Mouse (Mus musculus) layer of hippocampus, adult 8-10 months (tissue): ENCODE measurements around the gene Garnl3. TPM values are rescaled to one million over a fixed set of nuclear protein-coding genes. Genes with fewer than 3 reads are reported as not detected.

Source experiments
- DNase-seq, 2 experiments: peaks; one replicate each; pipeline ENCODE4 v3.0.0; 2022; ENCODE audit warnings: low spot score in 2 of 2
- total RNA-seq, 4 experiments: library from RNA; stranded (reverse); gene quantifications; 2 replicates each; pipeline ENCODE4 v1.2.4; 2022

Garnl3 gene
- total RNA-seq, 4 experiments from 2014 or later = 36.0 to 49.4 (median 43.5) TPM

DNA sequence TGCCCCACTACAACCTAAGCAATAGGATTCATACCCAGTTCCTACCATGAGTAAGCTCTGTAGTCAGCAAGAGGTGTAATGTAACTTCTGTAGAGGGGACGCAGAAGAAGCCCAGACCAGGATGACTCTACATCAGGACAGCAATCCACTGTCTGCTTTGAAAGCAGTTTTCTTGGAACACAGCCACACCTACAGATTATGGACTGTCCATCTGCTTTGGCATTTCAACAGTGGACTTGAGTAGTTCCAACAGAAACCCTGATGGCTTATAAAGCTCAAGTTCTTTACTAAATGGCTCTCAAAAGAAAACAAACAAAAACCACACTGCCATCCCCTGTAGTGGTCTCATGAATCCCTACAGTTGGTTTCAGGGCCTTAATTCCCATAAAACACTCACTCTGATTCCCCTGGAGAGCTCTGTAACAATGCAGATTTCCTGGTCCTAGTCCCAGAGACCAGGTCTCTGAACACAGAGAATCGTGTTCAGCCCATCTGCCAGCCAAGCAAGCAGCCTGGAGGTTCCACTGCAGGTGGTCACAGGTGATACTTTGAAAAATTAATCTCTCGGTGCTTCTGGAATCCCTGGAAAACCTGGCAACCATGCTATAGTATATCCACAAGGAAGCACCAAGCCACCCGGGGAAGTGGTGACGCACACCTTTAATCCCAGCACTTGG, 42.0 kb downstream of the Garnl3 start:
- no peak for DNase-seq

DNA sequence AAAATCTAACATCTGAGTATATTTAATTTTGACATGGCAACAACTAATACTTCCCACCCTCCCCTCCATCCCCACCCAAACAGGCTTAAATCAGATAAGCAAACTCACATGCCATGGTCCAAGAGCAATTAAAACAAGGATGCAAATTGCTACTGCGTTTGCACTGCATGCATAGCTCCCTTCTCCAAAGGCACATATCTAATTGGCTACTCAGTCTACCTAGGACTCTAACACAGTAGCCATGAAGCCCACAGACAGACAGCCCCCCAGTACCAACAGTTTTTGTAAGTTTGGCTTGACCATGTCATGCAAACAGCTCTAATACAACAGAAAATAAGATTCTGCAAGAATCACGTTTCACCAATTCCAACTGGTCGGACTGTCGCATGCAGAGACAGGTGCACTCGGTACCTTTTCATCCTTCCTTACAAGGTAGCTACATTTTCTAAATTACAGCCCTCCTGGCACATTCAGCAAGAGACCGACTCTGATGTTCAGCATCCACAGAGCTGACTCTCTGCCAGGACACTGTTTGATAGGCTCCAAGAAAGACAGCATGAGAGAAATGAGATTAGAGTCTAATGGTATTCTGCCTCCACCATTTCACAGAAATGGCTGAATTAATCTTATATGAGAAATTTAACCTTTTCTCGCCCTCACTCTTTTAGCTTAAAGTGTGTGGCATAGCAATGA, 44.6 kb downstream of the Garnl3 start:
- DNase-seq = no peak

DNA sequence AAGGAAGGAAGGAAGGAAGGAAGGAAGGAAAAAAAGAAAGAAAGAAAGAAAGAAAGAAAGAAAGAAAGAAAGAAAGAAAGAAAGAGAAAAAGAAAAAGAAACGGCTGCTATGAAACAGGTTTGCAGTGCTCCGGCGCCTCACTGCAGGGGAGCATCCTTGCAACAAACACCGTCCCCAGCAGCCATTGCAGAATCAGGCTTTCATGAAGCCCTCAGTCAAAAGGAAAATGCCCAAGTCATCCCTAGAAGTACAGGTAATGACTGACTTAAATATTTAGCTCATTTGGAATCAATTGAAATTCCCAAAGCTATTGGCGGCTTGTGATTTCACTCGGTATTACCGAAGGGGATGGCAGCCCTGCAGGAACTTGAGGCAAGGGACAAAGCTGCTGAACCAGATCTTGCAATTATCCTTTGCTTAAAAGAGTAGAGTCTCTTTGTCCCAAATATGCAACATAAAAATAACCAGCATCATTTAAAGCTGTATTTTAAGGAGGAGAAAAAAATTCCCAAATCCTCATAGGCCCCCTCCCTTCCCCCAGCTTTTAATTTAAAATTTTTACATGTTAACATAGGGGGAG, 45.3 kb downstream of the Garnl3 start:
- no peak for DNase-seq

DNA sequence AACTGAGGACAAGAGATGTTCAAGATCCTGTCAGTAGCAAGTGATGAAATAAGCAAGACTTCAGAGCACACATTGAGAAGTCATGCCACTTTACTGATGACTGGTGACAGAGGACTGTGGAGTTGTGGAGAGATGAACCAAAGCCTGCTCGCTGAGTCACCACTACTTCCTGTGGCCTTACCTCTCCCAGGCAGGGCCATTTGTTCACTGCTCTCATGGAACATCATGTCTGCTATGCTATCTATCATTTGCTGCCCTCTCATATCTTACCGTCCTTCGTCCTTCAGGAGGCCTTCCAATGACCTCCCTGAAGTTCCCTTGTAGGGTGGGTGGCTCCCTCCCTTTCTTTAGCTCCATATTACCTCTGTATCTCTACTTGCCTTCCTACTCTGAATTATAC, 47.2 kb downstream of the Garnl3 start:
- no peak for DNase-seq

DNA sequence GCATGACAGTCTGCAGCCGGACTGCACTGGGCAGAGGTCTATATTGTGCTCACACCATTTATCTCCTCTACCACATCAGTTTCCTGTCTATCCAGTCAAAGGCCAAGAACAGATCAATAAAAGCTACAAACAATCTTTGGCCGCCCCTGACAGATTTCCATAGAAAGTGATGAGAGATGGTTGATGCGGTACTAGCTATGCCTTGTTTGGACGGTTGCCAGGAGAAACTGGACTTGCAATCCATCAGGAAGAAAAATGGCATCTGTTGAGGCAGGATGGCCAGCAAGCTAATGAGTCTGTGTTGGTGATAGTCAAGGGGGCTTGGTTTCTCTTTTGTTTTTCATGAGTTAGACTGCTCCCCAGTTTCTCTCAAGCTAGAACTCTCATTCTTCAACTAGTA, 51.3 kb downstream of the Garnl3 start:
- no peak for DNase-seq

DNA sequence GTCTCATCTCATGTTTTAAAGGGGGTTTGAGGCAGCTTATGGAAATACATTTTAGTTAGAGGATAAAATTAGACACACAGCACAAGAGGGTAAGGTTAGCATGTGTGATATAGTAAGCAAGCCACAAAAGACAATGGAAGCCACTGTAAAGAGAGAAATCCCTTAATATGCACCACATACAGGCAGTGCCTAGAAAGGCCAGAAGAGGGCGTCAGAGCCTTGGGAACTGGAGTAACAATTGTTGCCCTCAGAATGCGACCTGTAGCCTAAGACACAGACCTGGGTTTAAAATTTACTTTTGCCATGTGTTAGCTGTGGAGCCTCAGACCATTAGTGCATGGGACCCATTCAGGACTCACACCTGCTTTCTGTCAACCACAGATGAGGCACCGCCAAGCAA, 54.2 kb downstream of the Garnl3 start:
- peak in 1 of 2 experiments; percentile 46 for DNase-seq

DNA sequence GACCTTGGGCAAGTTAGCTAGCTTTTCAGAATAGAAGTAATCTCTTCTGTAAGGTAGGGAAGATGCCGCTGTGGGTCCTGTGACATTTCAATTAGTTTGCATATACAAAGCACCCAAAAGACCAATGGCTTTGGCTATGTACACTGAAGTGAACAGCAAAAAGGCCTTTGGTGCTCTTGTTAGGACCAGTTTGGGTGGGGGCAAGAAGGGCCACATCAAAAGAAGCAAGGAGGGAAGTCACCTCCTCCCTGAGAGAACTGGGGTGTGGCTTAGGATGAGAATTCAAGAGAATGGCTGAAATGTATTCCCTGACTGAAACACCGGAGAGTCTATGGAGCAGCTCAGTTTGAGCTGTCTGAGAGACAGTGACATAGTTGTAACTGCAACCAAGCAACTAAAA, 56.5 kb downstream of the Garnl3 start:
- no peak for DNase-seq

DNA sequence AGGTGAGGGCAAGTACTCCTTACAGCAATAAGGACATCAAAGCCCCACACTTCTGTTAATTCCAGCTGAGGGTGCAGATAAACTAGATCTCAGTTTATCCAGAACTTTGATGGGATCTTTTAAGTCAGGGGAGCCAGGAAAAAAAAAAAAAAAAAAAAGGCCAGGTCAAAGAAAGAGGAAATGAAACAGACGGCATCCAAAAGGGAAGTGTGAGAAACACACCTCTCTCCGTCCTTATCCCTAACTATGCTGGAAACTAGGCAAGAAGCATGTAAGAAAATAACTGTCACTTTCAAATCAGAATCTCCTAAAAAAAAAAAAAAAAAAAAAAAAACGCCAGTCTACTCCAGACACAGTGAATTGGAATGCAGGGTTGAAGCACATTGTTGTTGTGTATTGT, 57.3 kb downstream of the Garnl3 start:
- DNase-seq = no peak

DNA sequence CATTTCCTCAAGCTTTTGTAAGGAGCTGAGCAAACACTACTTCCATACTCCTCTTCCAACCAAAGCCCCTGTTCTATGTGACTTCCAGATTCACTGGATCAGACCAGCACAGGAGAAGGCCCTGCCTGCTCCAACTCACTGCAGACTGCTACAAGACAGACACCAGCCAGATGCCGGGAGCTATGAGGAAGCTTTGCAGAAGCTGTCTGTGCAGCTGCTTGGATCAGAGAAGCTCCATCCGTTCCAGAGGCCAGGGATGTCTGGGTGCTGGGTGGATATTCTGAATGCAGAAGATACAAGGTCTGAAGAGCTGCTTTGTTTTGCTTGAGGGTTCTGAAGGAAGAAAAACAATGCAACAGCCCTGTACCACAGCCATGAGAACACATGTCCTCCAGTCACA, 59.1 kb downstream of the Garnl3 start:
- DNase-seq = no peak

DNA sequence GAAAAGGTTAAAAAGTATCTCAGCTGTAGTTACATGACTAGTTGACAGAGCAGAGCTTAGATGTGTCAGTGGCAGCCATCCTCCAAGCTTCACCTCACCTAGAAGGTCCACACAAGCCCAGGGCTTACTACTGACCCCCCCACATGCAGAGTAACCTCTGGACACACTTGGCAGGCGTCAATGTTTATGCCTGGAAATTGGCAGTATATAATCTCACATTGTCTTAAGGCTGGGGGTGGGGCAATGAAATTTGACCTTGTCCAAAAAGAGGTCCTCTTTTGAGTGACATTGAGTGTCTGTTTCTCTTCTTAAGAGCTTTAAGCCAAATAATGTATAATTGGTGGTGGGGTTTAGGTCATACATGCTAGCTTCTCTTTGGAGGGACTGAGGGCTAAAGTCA, 65.8 kb downstream of the Garnl3 start:
- DNase-seq = no peak

DNA sequence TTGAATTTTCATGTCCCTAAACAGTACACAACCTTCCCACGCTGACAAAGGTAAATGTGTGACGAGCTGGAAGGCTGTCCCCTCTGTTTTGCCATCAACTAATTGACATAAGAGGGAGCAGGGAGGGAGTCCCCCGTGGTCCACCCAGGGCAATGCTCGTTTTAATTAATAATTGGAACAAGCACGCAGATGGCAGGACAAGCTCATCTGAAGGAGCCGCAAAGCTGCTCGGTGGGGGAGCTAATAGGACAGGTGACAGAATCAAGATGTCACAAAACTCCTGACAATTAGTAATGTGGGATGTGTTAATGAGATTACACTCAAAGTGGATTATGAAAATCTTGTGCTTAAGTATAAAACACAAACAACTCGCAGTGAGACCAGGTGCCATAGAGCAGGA, 68.7 kb downstream of the Garnl3 start:
- DNase-seq = no peak

DNA sequence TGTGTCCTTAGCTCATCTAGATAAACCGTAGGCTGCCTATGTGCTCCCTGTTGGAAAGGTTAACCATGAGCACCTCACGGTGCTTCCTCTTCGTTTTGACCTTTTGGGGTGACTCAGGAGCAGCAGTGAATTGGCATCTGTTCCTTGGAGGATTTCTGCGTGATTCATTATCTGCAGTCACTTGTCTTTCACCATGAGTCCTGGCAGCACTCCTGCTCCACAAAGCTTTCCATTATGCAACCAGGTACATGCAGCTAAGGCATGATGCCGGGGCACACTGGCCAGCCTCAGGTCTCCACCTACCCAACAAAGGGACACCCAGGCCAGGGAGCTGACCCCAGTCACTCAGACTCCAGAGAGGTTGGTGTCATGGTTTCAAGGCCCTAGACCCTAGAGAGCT, 72.5 kb downstream of the Garnl3 start:
- DNase-seq = peak in 1 of 2 experiments; percentile 48

DNA sequence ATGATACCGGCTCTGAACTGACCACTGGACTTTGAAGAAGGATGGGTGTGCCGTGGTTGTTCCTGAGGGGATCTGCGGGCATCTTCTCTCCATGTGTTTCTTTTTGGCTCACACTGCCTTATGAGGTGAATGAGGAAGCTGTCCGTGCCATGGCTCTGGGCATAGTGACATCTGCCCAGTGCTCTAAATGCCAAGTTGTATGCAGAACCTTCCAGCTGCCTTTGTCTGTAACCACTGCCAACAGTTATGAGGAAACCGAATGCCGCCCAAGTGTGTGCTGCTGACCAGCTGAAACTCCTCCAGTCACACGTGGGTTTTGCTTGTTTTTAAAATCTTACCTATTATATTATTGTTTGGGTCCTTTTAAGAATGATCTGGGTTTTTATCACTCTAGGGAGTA, 73.9 kb downstream of the Garnl3 start:
- no peak for DNase-seq

DNA sequence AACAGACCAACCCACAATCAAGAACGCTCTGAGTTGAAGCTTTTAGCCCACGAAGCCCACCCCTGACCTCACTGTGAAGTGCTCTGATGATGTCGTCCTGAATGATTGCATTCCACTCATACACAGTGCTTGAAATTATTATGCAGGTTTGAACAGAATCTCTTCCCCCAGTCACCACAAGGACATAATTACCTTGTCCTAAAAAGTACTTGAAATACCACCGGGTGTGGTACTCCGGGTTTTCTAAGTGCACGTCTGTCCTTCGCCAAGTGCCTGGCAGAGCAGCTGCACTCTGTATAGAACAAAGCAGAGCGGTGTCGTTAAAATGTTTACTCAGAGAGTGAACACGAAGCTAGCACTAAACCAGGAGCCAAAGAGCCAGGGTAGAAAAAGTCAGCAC, 77.5 kb downstream of the Garnl3 start:
- no peak for DNase-seq

DNA sequence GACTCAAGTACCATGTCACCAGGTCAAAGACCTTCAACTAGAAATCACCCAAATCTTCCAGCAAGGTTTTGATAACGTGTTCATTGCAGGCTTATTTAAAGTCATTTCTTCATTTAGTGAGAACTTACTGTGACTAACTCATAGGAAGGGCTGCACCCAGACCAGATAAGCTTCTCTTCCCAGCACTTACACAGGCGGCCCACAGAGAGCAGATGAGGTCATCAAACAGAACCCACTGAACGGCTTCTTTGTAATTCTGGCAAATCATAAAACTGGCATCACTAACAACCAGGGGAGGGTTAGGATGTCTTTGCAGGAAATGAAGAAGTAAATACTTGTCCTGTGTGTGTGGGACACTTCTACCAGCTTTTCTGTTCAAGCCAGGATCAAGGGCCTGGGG, 84.1 kb downstream of the Garnl3 start:
- no peak for DNase-seq

DNA sequence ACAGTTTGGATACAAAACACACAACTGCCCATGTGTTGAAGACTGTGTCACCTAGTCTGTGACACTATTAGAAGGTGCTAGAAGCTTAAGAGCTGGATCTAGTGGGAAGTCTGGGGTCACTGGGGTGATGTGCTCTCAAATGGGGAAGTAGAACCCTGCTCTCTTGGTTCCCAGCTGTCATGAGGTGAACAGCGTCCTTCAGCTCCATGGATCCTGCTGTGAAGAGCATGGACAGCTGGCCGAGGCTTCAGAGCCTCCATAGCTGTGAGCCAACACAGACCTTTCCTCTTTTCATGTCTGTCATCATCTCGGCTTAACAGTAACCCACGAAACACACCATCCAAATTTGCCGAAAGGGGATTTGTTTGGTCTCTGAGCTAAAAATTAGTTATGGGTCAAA, 84.5 kb downstream of the Garnl3 start:
- DNase-seq = no peak

DNA sequence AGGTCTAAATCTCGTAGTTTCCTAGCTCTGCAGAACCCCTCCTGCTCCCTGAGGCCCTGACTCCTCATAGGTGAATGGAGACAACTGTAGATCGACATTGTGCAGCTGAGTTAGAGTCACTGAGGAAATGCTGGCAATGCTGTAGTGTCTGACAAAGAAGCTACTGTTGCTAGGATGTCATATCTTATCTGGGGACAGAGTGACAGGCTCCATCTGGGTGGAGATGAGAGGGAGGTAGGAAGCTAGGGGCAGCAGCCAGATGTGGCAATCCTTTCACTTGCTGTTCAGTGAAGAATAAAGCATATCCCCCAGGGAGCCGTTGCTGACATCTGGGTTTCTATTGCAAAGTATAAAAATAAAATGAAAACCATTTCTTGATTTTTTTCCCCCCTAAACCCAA, 85.6 kb downstream of the Garnl3 start:
- no peak for DNase-seq

DNA sequence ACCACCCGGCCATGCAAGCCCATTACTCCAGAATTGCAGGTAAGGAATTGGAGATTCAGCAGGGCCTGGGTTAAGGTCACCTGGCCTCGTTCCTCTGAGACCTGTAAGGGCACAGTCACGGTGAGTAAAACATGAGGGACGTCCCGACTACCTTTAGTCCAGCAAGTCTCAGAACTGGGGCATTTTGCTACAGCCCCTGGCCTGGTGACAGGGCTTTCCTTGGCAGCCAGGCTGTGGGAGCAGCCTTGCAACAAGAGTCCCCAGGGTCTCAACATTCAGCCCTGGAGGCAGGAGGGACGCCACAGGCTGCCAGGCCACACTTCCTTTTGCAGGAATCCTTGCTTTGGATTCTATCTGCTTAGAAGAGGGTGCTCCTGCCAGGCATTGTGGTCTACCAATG, 88.7 kb downstream of the Garnl3 start:
- DNase-seq = no peak

DNA sequence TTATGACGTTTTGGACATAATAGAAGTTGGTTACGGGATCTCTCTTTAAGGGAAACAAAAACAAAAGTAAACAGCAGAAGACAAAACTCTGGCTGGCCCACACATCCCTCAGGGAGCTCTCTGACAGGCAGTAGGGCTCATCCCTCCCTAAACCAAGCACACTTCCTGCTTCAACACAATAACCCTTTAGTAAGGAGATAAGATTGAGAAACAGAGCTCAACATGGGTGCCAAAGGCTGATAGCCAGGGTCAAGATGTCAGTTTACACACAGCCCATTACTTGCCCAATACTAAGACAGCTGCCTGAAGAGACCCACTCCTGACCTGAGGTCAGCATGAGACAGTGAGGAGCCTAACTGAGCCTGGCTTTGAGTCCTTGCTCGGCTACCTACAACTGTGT, 89.9 kb downstream of the Garnl3 start:
- no peak for DNase-seq

DNA sequence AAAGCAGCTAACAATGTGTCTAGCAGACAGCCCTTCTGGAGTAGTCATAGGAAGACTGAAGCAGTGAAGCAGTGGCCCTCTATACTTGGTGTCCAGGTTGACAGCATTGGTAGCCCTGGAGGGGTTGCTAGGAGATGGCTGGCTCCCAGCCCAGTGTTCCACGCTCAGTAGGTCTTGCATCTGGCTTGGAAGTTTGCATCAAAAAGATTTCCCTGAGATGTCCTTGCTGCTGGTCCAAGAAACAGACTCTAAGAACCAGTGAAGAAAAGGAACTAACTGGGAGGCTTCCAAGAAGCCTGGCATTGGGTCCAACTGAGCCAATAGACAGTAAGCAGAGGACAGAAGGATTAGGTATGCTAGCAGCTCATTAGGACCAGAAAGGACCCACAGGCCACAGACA, 94.0 kb downstream of the Garnl3 start:
- peak; percentile 67 to 76 for DNase-seq

DNA sequence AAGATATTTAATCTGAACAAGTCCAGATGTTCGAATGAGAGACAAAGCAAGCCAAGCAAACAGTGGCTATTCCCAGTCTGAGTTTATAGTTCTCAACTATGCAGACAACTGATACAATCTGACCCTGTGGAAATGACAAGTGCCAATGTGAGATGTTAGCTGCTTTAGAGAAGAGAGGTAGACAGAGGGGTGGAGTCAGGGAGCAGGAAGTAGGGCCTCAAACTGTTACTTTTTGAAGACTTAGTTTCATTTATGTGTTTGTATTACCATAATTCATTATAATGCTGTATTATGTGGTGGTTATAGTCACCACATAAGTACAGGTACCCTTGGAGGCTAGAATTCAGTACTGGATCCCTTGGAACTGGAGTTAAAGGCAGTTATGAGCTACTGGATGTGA, 96.2 kb downstream of the Garnl3 start:
- no peak for DNase-seq

DNA sequence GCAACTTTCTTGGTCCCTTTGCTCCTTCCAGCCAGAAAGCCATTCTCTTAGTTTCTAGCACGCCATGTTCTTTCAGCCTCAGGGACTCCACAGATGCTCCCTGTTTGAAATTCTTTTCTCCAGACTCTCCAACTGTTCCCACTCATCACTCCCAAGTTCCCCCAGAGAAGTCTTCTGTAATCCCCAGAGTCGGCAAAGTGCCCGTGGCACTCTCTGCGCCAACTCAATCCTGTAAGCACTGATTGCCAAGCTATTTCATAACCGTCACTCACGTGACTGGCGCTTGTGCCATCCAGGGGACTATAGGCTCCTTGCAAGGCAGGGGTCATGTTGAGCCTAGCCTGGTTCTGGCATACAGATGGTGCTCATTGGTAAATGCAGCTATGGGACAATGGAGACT, 98.2 kb downstream of the Garnl3 start:
- peak; percentile 70 to 72 for DNase-seq
